Mouse (Mus musculus) kidney, embryonic 14.5 days (tissue): ENCODE results near the gene Myo19. TPM values are rescaled to one million over a fixed set of nuclear protein-coding genes. Genes with fewer than 3 reads are reported as not detected.

ENCODE experiments used
- ATAC-seq: fragments of 200-750 bp; cut with Nextera tagmentation; 2 replicates; pipeline ENCODE4 v1.8.0; 2017; ENCODE audit warnings: moderate number of reproducible peaks, mild to moderate bottlenecking, moderate TSS enrichment, moderate library complexity; ENCODE audit not compliant: low FRiP score, low TSS enrichment
- H3K27ac ChIP-seq: fragments of 300-500 bp; sonication (generic); 2 replicates; pipeline ENCODE4 v1.5.1; 2014; ENCODE audit warnings: low read depth, mild to moderate bottlenecking, low read length, moderate library complexity, mixed read lengths
- H3K27me3 ChIP-seq: fragments of 300-500 bp; sonication (generic); 2 replicates; pipeline ENCODE4 v1.6.1; 2014; ENCODE audit warnings: mild to moderate bottlenecking, low read length; ENCODE audit not compliant: control insufficient read depth, insufficient read depth
- H3K36me3 ChIP-seq: fragments of 300-500 bp; sonication (generic); 2 replicates; pipeline ENCODE4 v1.6.1; 2014; ENCODE audit warnings: low read length, mixed read lengths; ENCODE audit not compliant: control insufficient read depth, insufficient read depth
- H3K4me1 ChIP-seq: fragments of 300-500 bp; sonication (generic); 2 replicates; pipeline ENCODE4 v1.6.1; 2014; ENCODE audit warnings: low read length, mixed read lengths; ENCODE audit not compliant: control insufficient read depth, insufficient read depth
- H3K4me2 ChIP-seq: fragments of 300-500 bp; sonication (generic); replicated peaks from 2 replicates; pipeline ENCODE4 v1.6.1; 2014; ENCODE audit warnings: low read depth, mild to moderate bottlenecking, low read length
- H3K4me3 ChIP-seq: fragments of 300-500 bp; sonication (generic); 2 replicates; pipeline ENCODE4 v1.5.1; 2014; ENCODE audit warnings: mild to moderate bottlenecking, low read length
- H3K9ac ChIP-seq: fragments of 300-500 bp; sonication (generic); 2 replicates; pipeline ENCODE4 v1.6.1; 2014; ENCODE audit warnings: low read depth, mild to moderate bottlenecking, low read length, moderate library complexity
- H3K9me3 ChIP-seq: fragments of 300-500 bp; sonication (generic); 2 replicates; pipeline ENCODE4 v1.6.1; 2016; ENCODE audit warnings: low read length; ENCODE audit not compliant: control insufficient read depth
- WGBS: fragments of 180-500 bp; shearing (Covaris S2); extraction: QIAGEN DNeasy Blood & Tissue Kit; methylation state at CpG from one replicate; pipeline ENCODE4 v1.1.7; 2014; 5-methylcytosine and 5-hydroxymethylcytosine counted together
- polyA plus RNA-seq: library from polyadenylated mRNA; unstranded; fragments of >200 nt; fragmentation: Nextera tagmentation; extraction: Ambion mirVana; gene quantifications from 2 replicates; pipeline ENCODE4 v1.2.1, GENCODE M21; 2014

Myo19 gene
- polyA plus RNA-seq, 1 experiment from 2014 or later, result 15.0 TPM

- H3K36me3 ChIP-seq, result peaks cover 49% of the 10 kb centered on the region
- H3K4me3 ChIP-seq, result no peak overlapping the region
- no peaks in the 10 kb centered on the region for H3K4me1 ChIP-seq
- H3K27ac ChIP-seq, result no peak overlapping the region
- no peaks in the 10 kb centered on the region for H3K27me3 ChIP-seq
- H3K4me2 ChIP-seq, result no peak overlapping the region
- H3K9me3 ChIP-seq, result no peaks in the 10 kb centered on the region
- no peak overlapping the region for H3K9ac ChIP-seq
- 94% methylated on average over 15 of the region's 15 CpGs for WGBS
- ATAC-seq, result no peak
Measured at GRCm38 (mm10) chr11:84893113-84893512, 13.2 kb downstream of the Myo19 start.

- Histone ChIP-seq H3K9ac (no peak overlapping the region), H3K4me2 (no peak overlapping the region), H3K4me1 (no peaks in the 10 kb centered on the region), H3K36me3 (peaks cover 88% of the 10 kb centered on the region), H3K9me3 (no peaks in the 10 kb centered on the region), H3K27ac (no peak overlapping the region), H3K4me3 (no peak overlapping the region), H3K27me3 (no peaks in the 10 kb centered on the region)
- ATAC-seq, result no peak
- WGBS, result 83% methylated on average over 9 of the region's 9 CpGs
Measured at GRCm38 (mm10) chr11:84904597-84905144, 24.7 kb downstream of the Myo19 start.

GRCm38 (mm10) chr11:84907081-84907480 lies 27.1 kb downstream of the Myo19 start:
- no peaks in the 10 kb centered on the region for H3K9me3 ChIP-seq
- 84% methylated on average over 3 of the region's 3 CpGs for WGBS

GRCm38 (mm10) chr11:84908480-84908879 lies 28.5 kb downstream of the Myo19 start:
- no peak overlapping the region for H3K4me3 ChIP-seq
- H3K27ac ChIP-seq, result no peak overlapping the region
- 93% methylated on average over 6 of the region's 6 CpGs for WGBS
- H3K9me3 ChIP-seq, result no peaks in the 10 kb centered on the region
- no peak for ATAC-seq
- H3K4me2 ChIP-seq, result no peak overlapping the region
- H3K9ac ChIP-seq, result no peak overlapping the region
- H3K27me3 ChIP-seq, result no peaks in the 10 kb centered on the region
- no peaks in the 10 kb centered on the region for H3K4me1 ChIP-seq
- H3K36me3 ChIP-seq, result peaks cover 84% of the 10 kb centered on the region

More at GRCm38 (mm10) chr11:84907081-84907480, 27.1 kb downstream of the Myo19 start:
- Histone ChIP-seq H3K27ac (no peak overlapping the region), H3K4me1 (no peaks in the 10 kb centered on the region), H3K4me3 (no peak overlapping the region), H3K36me3 (peaks cover 86% of the 10 kb centered on the region), H3K4me2 (no peak overlapping the region), H3K27me3 (no peaks in the 10 kb centered on the region), H3K9ac (no peak overlapping the region)
- ATAC-seq, result no peak

- Histone ChIP-seq H3K36me3 (peaks cover 74% of the 10 kb centered on the region), H3K4me3 (no peak overlapping the region), H3K4me1 (no peaks in the 10 kb centered on the region), H3K4me2 (no peak overlapping the region), H3K27ac (no peak overlapping the region), H3K27me3 (no peaks in the 10 kb centered on the region), H3K9me3 (no peaks in the 10 kb centered on the region), H3K9ac (no peak overlapping the region)
- no peak for ATAC-seq
- 75% methylated on average over 4 of the region's 4 CpGs for WGBS
Measured at GRCm38 (mm10) chr11:84910411-84910810, 30.5 kb downstream of the Myo19 start.

- Histone ChIP-seq H3K4me1 (no peaks in the 10 kb centered on the region), H3K9ac (no peak overlapping the region), H3K4me3 (no peak overlapping the region), H3K27ac (no peak overlapping the region), H3K4me2 (no peak overlapping the region), H3K9me3 (no peaks in the 10 kb centered on the region), H3K27me3 (no peaks in the 10 kb centered on the region), H3K36me3 (peaks cover 39% of the 10 kb centered on the region)
- 92% methylated on average over 5 of the region's 5 CpGs for WGBS
- no peak for ATAC-seq
Measured at GRCm38 (mm10) chr11:84914673-84915072, 34.7 kb downstream of the Myo19 start.

GRCm38 (mm10) chr11:84916053-84916702 lies 36.2 kb downstream of the Myo19 start, which contains the start of gene Znhit3:
TSS of gene Znhit3 (minus strand) at chr11:84916366.
- Histone ChIP-seq H3K9ac (peak within 1 kb of the TSS; percentile 78), H3K4me2 (peak within 1 kb of the TSS; percentile 65), H3K27ac (no peak within 1 kb of the TSS), H3K27me3 (no peaks in the 10 kb centered on the region), H3K4me3 (peak within 1 kb of the TSS; percentile 99), H3K4me1 (no peaks in the 10 kb centered on the region), H3K9me3 (no peaks in the 10 kb centered on the region), H3K36me3 (peaks cover 26% of the 10 kb centered on the region)
- WGBS, result 4% methylated on average over 34 of the region's 34 CpGs
- ATAC-seq, result peak; percentile 87

- no peaks in the 10 kb centered on the region for H3K9me3 ChIP-seq
- H3K4me2 ChIP-seq, result peak overlapping the region; percentile 43
- H3K36me3 ChIP-seq, result peaks cover 20% of the 10 kb centered on the region
- peak overlapping the region; percentile 49; the same call in 1 of the 2 replicates for H3K9ac ChIP-seq
- H3K27me3 ChIP-seq, result no peaks in the 10 kb centered on the region
- H3K4me1 ChIP-seq, result no peaks in the 10 kb centered on the region
- 59% methylated on average over 7 of the region's 7 CpGs for WGBS
- H3K27ac ChIP-seq, result no peak overlapping the region
- no peak for ATAC-seq
- H3K4me3 ChIP-seq, result peak overlapping the region; percentile 99
Measured at GRCm38 (mm10) chr11:84916703-84917300, 36.9 kb downstream of the Myo19 start.

- H3K9me3 ChIP-seq, result no peaks in the 10 kb centered on the region
- H3K4me2 ChIP-seq, result peak overlapping the region; percentile 21
- peaks cover 6% of the 10 kb centered on the region for H3K36me3 ChIP-seq
- no peaks in the 10 kb centered on the region for H3K4me1 ChIP-seq
- WGBS, result 7% methylated on average over 16 of the region's 16 CpGs
- H3K4me3 ChIP-seq, result no peak overlapping the region
- no peaks in the 10 kb centered on the region for H3K27me3 ChIP-seq
- H3K27ac ChIP-seq, result no peak overlapping the region
- H3K9ac ChIP-seq, result no peak overlapping the region
- ATAC-seq, result no peak; the same call in 1 of the 2 replicates
Measured at GRCm38 (mm10) chr11:84918425-84918824, 38.5 kb downstream of the Myo19 start.
